Mouse (Mus musculus): ENCODE data around the gene Lmbr1l. TPM values are rescaled to one million over a fixed set of nuclear protein-coding genes. Genes with fewer than 3 reads are reported as not detected.

Gene Lmbr1l
- polyA plus RNA-seq, 1 experiment from 2014 or later, result 4.9 TPM

DNA sequence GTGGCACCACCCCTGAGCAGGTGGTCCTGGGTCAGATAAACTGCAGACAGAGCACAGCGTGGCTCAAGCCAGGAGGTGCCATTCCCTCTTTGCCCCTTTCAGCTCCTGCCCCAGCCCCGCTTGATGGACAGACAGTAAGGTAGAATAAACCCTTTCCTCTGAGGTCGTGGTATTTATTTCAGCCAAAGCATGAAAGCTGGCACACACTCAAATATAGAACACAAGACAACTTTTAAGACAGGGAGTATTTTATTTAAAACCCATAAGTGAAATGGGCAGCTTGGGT, 31.5 kb upstream of the Lmbr1l start:
- Histone ChIP-seq H3K27ac (ENCODE audit: low read depth) (no peak overlapping the region), H3K27me3 (ENCODE audit: insufficient read depth, low read length) (peaks cover 10% of the 10 kb centered on the region; the same call in 1 of the 2 replicates), H3K9ac (replicated peaks) (no peak overlapping the region), H3K36me3 (replicated peaks; ENCODE audit: insufficient read depth, low read length) (no peaks in the 10 kb centered on the region), H3K4me3 (ENCODE audit: low read depth, low read length) (no peak overlapping the region), H3K4me1 (ENCODE audit: insufficient read depth) (peaks cover 5% of the 10 kb centered on the region; the same call in 1 of the 2 replicates), H3K9me3 (ENCODE audit: low read length) (no peaks in the 10 kb centered on the region), H3K4me2 (ENCODE audit: low read depth, low read length) (no peak overlapping the region)
- no peak for ATAC-seq
- TF ChIP-seq CTCF (IDR thresholded peaks at IDR 0.05; ENCODE audit: low read depth) (no peak), EP300 (IDR thresholded peaks at IDR 0.05; ENCODE audit: low read depth) (no peak)
- 79% methylated on average over 3 of the region's 3 CpGs for WGBS (ENCODE audit: insufficient replicate concordance)
- no peak for DNase-seq

DNA sequence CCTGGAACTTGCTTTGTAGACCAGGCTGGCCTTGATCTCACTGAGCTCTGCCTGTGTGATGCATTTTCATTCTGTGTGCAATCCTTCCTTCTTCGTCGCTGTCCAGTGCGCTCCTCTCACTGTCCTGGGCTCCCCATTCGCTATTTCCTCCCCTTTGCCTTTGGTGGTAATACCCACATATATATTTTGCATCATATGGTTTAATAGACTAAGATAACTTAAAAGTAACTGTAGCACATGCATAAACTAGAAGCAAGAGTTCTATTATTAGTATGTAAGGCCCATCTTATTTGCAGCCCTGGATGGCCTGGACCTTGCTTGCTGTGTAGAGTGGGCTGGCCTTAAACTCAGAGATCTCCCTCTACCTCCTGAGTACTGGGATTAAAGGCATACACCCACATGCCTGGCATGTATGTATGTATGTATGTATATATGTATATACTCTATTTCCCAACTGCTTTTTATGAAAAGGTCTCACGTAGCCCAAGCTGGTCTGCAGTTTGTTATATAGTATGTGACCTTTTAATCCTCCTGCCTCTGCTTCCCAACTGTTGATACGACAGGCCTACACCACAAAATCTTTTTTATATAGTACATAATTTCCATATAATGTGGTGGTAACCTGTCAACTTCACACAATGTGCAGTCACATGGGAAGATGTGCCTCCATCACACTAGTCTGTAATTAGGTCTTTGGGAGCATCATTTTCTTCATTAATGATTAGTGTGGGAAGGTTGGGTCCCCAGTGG, 31.0 kb upstream of the Lmbr1l start:
- TF ChIP-seq CTCF (IDR thresholded peaks at IDR 0.05; ENCODE audit: low read depth) (no peak), EP300 (IDR thresholded peaks at IDR 0.05; ENCODE audit: low read depth) (no peak)
- Histone ChIP-seq H3K36me3 (replicated peaks; ENCODE audit: insufficient read depth, low read length) (no peaks in the 10 kb centered on the region), H3K9me3 (ENCODE audit: low read length) (no peaks in the 10 kb centered on the region), H3K27me3 (ENCODE audit: insufficient read depth, low read length) (peaks cover 7% of the 10 kb centered on the region; the same call in 1 of the 2 replicates), H3K27ac (ENCODE audit: low read depth) (no peak overlapping the region), H3K9ac (replicated peaks) (no peak overlapping the region), H3K4me1 (ENCODE audit: insufficient read depth) (peaks cover 5% of the 10 kb centered on the region; the same call in 1 of the 2 replicates), H3K4me3 (ENCODE audit: low read depth, low read length) (no peak overlapping the region), H3K4me2 (ENCODE audit: low read depth, low read length) (no peak overlapping the region)
- 83% methylated on average over 6 of the region's 6 CpGs for WGBS (ENCODE audit: insufficient replicate concordance)
- no peak for ATAC-seq
- no peak for DNase-seq

DNA sequence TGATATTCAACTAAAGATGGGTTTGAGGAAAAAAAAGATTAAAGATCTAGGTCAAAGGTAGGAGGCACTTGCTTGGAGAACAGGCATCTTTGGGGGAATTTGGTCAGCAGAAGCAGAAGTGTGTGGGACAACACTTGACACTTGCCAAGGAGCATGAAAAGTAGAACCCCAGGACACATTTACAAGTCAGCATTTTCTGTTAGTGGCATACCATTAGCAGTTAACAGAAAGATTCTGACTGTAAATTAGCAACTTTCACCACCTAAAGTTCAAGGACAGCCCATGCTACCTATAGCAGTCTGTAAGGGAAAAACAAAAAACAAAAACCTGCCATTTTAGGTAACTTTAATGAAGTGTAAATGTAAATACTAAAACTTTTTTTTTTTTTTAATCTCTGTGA, 30.4 kb upstream of the Lmbr1l start:
- H3K4me1 ChIP-seq (ENCODE audit: insufficient read depth), result peaks cover 3% of the 10 kb centered on the region; the same call in 1 of the 2 replicates
- H3K36me3 ChIP-seq (replicated peaks; ENCODE audit: insufficient read depth, low read length), result no peaks in the 10 kb centered on the region
- TF ChIP-seq CTCF (IDR thresholded peaks at IDR 0.05; ENCODE audit: low read depth) (no peak), EP300 (IDR thresholded peaks at IDR 0.05; ENCODE audit: low read depth) (no peak)
- H3K4me3 ChIP-seq (ENCODE audit: low read depth, low read length), result no peak overlapping the region
- H3K27ac ChIP-seq (ENCODE audit: low read depth), result no peak overlapping the region
- no peaks in the 10 kb centered on the region for H3K9me3 ChIP-seq (ENCODE audit: low read length)
- ATAC-seq (no peak), DNase-seq (no peak)
- H3K9ac ChIP-seq (replicated peaks), result no peak overlapping the region
- H3K4me2 ChIP-seq (ENCODE audit: low read depth, low read length), result no peak overlapping the region
- H3K27me3 ChIP-seq (ENCODE audit: insufficient read depth, low read length), result peaks cover under 1% of the 10 kb centered on the region; the same call in 1 of the 2 replicates

DNA sequence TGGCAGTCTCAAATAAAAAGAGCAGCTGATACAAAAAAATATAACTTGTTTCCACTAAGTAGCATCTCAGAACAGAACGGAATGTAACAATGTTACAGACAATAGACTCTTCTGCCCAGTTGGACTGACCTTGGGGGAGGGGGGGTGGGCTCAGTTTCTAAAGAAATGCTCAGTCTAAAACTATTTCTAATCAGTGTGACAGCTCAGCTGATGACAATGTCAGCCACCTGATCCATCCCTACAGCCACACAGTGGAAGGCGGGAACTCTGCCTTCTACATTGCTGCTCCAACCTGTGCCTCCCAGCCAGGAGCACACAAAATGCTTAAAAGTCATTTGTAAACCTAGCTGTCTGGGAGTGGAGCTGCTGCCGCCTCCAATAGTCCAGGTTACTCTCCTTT, 29.9 kb upstream of the Lmbr1l start:
- Histone ChIP-seq H3K9ac (replicated peaks) (no peak overlapping the region), H3K4me1 (ENCODE audit: insufficient read depth) (peaks cover 2% of the 10 kb centered on the region; the same call in 1 of the 2 replicates), H3K36me3 (replicated peaks; ENCODE audit: insufficient read depth, low read length) (no peaks in the 10 kb centered on the region), H3K4me2 (ENCODE audit: low read depth, low read length) (no peak overlapping the region), H3K9me3 (ENCODE audit: low read length) (no peaks in the 10 kb centered on the region), H3K27ac (ENCODE audit: low read depth) (no peak overlapping the region), H3K4me3 (ENCODE audit: low read depth, low read length) (no peak overlapping the region), H3K27me3 (ENCODE audit: insufficient read depth, low read length) (no peaks in the 10 kb centered on the region)
- ATAC-seq (no peak), DNase-seq (no peak)
- TF ChIP-seq EP300 (IDR thresholded peaks at IDR 0.05; ENCODE audit: low read depth) (no peak), CTCF (IDR thresholded peaks at IDR 0.05; ENCODE audit: low read depth) (no peak)
- 64% methylated on average over 3 of the region's 3 CpGs for WGBS (ENCODE audit: insufficient replicate concordance)

DNA sequence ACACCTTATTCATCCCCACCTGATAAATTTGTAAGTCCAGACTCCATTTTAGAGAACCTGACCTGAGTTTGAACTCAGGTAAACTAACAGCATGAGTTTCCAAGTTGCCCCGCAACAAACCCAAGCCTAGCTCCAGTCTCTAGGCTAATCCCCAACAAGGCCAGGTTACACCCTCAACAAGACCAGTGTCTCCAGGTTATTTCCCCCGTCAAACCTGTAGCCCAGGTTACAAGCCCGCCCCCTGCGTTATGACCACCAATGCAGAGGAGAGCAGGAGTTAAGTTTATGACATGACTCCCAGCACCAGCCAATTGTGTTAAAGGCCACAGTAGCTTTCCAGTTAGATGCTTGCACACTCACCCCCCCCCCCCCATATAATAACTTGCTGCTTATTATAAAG, 25.1 kb upstream of the Lmbr1l start:
- DNase-seq, result no peak
- H3K36me3 ChIP-seq (replicated peaks; ENCODE audit: insufficient read depth, low read length), result no peaks in the 10 kb centered on the region
- no peak overlapping the region for H3K4me2 ChIP-seq (ENCODE audit: low read depth, low read length)
- TF ChIP-seq CTCF (IDR thresholded peaks at IDR 0.05; ENCODE audit: low read depth) (no peak), EP300 (IDR thresholded peaks at IDR 0.05; ENCODE audit: low read depth) (no peak)
- H3K9ac ChIP-seq (replicated peaks), result no peak overlapping the region
- no peaks in the 10 kb centered on the region for H3K27me3 ChIP-seq (ENCODE audit: insufficient read depth, low read length)
- H3K27ac ChIP-seq (ENCODE audit: low read depth), result no peak overlapping the region
- no peak for ATAC-seq
- H3K4me1 ChIP-seq (ENCODE audit: insufficient read depth), result no peaks in the 10 kb centered on the region
- WGBS (ENCODE audit: insufficient replicate concordance), result 80% methylated on average over 4 of the region's 4 CpGs
- no peak overlapping the region for H3K4me3 ChIP-seq (ENCODE audit: low read depth, low read length)
- no peaks in the 10 kb centered on the region for H3K9me3 ChIP-seq (ENCODE audit: low read length)

DNA sequence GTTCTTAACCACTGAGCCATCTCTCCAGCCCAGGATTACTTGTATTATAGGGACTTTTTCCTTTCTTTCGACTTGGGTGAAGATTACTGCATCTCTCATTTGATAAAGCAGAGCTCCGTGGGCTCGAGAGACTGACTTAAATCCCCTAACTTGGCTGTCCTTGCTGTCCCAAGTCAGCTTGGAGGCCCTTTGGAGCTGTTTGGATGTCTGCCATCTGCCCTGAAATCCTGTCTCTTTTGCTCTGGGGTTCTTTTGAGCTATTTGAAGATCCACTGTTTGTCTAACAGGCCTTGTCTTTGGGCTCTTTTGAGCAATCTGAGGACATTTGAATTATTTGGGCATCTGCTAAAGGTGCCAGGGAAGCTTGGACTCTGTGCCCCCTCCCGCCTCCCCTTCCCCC, 24.1 kb upstream of the Lmbr1l start:
- H3K4me2 ChIP-seq (ENCODE audit: low read depth, low read length), result no peak overlapping the region
- no peak overlapping the region for H3K9ac ChIP-seq (replicated peaks)
- H3K27ac ChIP-seq (ENCODE audit: low read depth), result no peak overlapping the region
- H3K36me3 ChIP-seq (replicated peaks; ENCODE audit: insufficient read depth, low read length), result no peaks in the 10 kb centered on the region
- no peaks in the 10 kb centered on the region for H3K4me1 ChIP-seq (ENCODE audit: insufficient read depth)
- WGBS (ENCODE audit: insufficient replicate concordance), result 85% methylated on average over 4 of the region's 4 CpGs
- H3K9me3 ChIP-seq (ENCODE audit: low read length), result no peaks in the 10 kb centered on the region
- DNase-seq (no peak), ATAC-seq (no peak)
- H3K27me3 ChIP-seq (ENCODE audit: insufficient read depth, low read length), result no peaks in the 10 kb centered on the region
- no peak overlapping the region for H3K4me3 ChIP-seq (ENCODE audit: low read depth, low read length)
- TF ChIP-seq EP300 (IDR thresholded peaks at IDR 0.05; ENCODE audit: low read depth) (no peak), CTCF (IDR thresholded peaks at IDR 0.05; ENCODE audit: low read depth) (no peak)
